Mouse (Mus musculus) C2C12 (cell line): ENCODE measurements around the gene Prkab2. TPM values are rescaled to one million over a fixed set of nuclear protein-coding genes. Genes with fewer than 3 reads are reported as not detected.

Experiments
- H3K27me3 ChIP-seq: one replicate; pipeline ENCODE4 v1.6.1; 2011; ENCODE audit not compliant: control insufficient read depth, insufficient read depth, insufficient read length
- H3K36me3 ChIP-seq: one replicate; pipeline ENCODE4 v1.6.1; 2011; ENCODE audit not compliant: control insufficient read depth, insufficient read depth
- H3K4me3 ChIP-seq: one replicate; pipeline ENCODE4 v1.5.1; 2011; ENCODE audit warnings: mild to moderate bottlenecking, control low read depth; ENCODE audit not compliant: poor library complexity, insufficient read depth, severe bottlenecking
- H3K79me2 ChIP-seq: one replicate; pipeline ENCODE4 v1.6.1; 2011; ENCODE audit not compliant: control insufficient read depth, insufficient read depth
- H3K79me3 ChIP-seq: one replicate; pipeline ENCODE4 v1.6.1; 2011; ENCODE audit warnings: low read depth, control low read depth
- H3ac ChIP-seq: one replicate; pipeline ENCODE3; 2011; ENCODE audit warnings: low read depth; ENCODE audit not compliant: control insufficient read depth, insufficient read length
- CEBPB ChIP-seq: IDR thresholded peaks from one replicate; pipeline ENCODE4 v1.6.1; 2011; ENCODE audit warnings: low read depth, mild to moderate bottlenecking, control low read depth, moderate library complexity
- CTCF ChIP-seq: IDR thresholded peaks from one replicate; pipeline ENCODE4 v1.5.1; 2011; ENCODE audit not compliant: control insufficient read depth, insufficient read depth, insufficient read length
- FOSL1 ChIP-seq: IDR thresholded peaks from one replicate; pipeline ENCODE4 v1.8.0; 2011; ENCODE audit warnings: mild to moderate bottlenecking, low read length; ENCODE audit not compliant: poor library complexity, insufficient read depth, severe bottlenecking
- MAX ChIP-seq: IDR thresholded peaks from one replicate; pipeline ENCODE4 v1.6.1; 2011; ENCODE audit warnings: mild to moderate bottlenecking, control low read depth
- MYOD1 ChIP-seq: IDR thresholded peaks from one replicate; pipeline ENCODE4 v1.6.1; 2011; ENCODE audit warnings: low read depth; ENCODE audit not compliant: control insufficient read depth, insufficient read length
- MYOG ChIP-seq: IDR thresholded peaks from one replicate; pipeline ENCODE4 v1.6.1; 2011; ENCODE audit not compliant: control insufficient read depth, insufficient read length; ENCODE audit errors: extremely low read depth
- USF1 ChIP-seq: IDR thresholded peaks from one replicate; pipeline ENCODE4 v1.6.1; 2011; ENCODE audit warnings: low read depth, mild to moderate bottlenecking, control low read depth, moderate library complexity
- polyA plus RNA-seq: library from polyadenylated mRNA; unstranded; fragments of >200 nt; fragmentation: generic; extraction: Trizol; gene quantifications from one replicate; pipeline ENCODE4 v1.2.1, GENCODE M21; 2012; ENCODE audit warnings: missing spikeins

The Prkab2 gene
- polyA plus RNA-seq, 1 experiment = 5.6 TPM

DNA sequence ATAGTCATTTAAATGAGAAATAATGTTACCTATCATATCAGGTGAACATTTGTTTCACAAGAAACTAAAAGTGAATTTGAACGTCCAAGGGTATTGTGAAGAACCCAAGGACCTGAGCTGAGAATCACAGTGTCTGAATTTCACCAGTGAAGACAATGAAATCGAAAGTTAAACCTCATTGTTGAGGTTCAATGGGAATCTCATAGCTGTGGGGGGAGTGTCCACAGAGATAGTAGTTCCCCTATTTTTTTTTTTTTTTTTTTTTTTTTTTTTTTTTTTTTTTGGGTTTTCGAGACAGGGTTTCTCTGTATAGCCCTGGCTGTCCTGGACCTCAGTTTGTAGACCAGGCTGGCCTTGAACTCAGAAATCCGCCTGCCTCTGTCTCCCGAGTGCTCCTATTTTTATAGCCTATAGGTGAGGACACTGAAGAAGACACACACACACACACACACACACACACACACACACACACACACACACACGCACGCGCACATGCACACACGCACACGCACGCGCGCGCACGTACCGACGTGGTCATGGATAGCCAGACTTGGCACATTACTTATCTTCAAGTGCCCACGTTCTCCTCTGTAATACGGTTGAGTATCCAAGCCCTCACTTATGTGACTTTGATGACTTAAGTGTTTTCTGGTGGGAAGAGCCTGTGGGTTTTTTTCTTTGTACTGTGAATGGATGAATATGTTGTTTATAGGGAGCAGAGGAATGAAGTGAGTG lies 40.7 kb upstream of the Prkab2 start:
- Histone ChIP-seq H3K79me3 (no peaks in the 10 kb centered on the region), H3ac (no peak overlapping the region), H3K27me3 (no peaks in the 10 kb centered on the region), H3K4me3 (no peak overlapping the region), H3K36me3 (no peaks in the 10 kb centered on the region), H3K79me2 (no peaks in the 10 kb centered on the region)
- no peak for TF ChIP-seq MYOG
- no peak for TF ChIP-seq USF1

DNA sequence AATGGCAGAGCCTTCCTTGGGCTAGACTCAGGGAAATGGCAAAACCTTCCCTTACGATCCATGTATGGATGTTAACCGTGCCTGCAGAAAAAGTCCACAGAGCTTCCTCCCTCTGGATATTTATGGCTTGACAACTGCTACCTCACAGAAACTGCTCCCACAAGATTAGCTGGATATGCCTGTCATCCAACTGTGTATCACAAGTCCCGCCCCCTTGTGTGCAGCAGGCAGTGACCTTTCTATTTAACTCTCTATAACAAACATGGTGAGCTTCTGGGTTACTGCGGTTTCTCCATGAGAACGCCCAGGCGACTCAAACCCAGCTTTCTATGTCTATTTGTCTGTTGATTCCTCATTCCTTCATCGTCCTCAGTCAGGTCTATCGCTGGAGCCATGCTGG lies 40.1 kb upstream of the Prkab2 start:
- Histone ChIP-seq H3K79me3 (no peaks in the 10 kb centered on the region), H3K79me2 (no peaks in the 10 kb centered on the region)
- TF ChIP-seq MAX (no peak), FOSL1 (no peak), CTCF (no peak), CEBPB (no peak), MYOG (no peak), MYOD1 (no peak), USF1 (no peak)

DNA sequence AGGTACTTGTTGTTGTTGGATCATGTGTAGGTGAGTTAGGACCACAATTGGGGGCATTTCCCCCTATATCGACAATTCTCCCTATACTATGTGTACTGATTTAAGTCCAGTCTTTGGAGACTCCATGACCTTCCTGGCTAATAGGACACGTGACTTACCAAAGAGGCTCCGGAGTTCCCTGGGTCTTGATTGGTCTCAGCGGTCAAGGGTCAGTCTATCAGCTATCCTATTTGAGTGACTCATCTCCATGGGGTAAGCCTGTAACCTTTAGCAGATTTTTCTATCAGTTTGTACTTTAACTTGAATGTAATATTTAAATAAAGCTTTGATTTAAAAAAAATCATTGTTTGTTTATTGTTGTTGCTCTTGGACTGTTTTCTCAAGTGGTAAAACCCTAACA lies 37.3 kb upstream of the Prkab2 start:
- H3K36me3 ChIP-seq = no peaks in the 10 kb centered on the region
- H3K79me3 ChIP-seq = no peaks in the 10 kb centered on the region
- no peaks in the 10 kb centered on the region for H3K79me2 ChIP-seq
- no peak for TF ChIP-seq USF1
- TF ChIP-seq MYOD1 = no peak
- TF ChIP-seq MYOG = no peak
- no peak for TF ChIP-seq CTCF
- TF ChIP-seq FOSL1 = no peak
- no peak for TF ChIP-seq MAX
- no peak for TF ChIP-seq CEBPB
- H3K4me3 ChIP-seq = no peak overlapping the region
- no peak overlapping the region for H3ac ChIP-seq
- H3K27me3 ChIP-seq = no peaks in the 10 kb centered on the region

More for the DNA sequence above, 40.1 kb upstream of the Prkab2 start:
- Histone ChIP-seq H3K27me3 (no peaks in the 10 kb centered on the region), H3K4me3 (no peak overlapping the region), H3K36me3 (no peaks in the 10 kb centered on the region), H3ac (no peak overlapping the region)

DNA sequence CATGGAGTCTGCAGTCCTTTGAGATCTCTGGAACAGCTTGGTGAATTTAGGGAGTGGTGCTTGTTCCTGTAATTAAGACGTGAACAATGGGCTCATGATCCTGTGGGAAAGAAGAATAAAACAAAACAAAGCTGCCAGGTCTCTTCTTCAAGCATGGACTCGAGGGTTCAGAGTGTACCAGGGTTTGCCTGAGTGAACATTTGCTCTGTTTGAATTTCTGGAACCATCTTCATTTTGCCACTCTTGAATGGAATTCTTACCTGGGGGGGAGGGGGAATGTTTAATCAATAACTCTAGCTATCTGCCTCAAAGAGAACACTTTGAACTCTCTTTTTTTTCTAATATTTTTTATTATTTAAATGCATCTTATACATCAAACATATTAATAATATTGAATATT lies 33.4 kb upstream of the Prkab2 start:
- no peaks in the 10 kb centered on the region for H3K79me3 ChIP-seq
- no peaks in the 10 kb centered on the region for H3K27me3 ChIP-seq
- H3ac ChIP-seq = no peak overlapping the region
- H3K79me2 ChIP-seq = no peaks in the 10 kb centered on the region
- no peak for TF ChIP-seq CTCF
- TF ChIP-seq MYOD1 = no peak
- TF ChIP-seq USF1 = no peak
- no peak for TF ChIP-seq MYOG
- TF ChIP-seq MAX = no peak
- TF ChIP-seq FOSL1 = no peak
- no peak for TF ChIP-seq CEBPB
- H3K4me3 ChIP-seq = no peak overlapping the region
- no peaks in the 10 kb centered on the region for H3K36me3 ChIP-seq

DNA sequence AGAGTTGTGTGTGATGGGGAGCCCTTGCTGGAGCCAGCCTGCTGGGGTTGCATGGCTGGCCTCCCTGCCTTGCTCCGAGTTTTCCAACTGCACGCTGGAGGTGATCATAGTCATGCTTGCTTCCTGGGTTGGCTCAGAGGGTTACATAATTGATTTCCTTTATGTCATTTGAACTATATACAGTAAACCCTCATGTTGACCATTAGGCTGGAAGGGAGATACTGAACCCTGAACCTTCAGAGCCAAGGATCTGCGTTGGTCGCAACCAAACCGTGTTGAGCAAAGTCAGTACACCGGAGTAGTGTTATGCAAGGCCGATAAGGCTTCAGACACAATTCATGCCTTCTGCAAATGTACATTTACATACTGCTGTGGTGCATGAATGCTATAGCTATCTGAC lies 30.1 kb upstream of the Prkab2 start:
- no peaks in the 10 kb centered on the region for H3K27me3 ChIP-seq
- H3K79me2 ChIP-seq = no peaks in the 10 kb centered on the region
- TF ChIP-seq MYOG (no peak), USF1 (no peak), FOSL1 (no peak), CEBPB (no peak), CTCF (no peak), MAX (no peak), MYOD1 (no peak)
- no peak overlapping the region for H3K4me3 ChIP-seq
- H3K79me3 ChIP-seq = no peaks in the 10 kb centered on the region
- H3ac ChIP-seq = no peak overlapping the region
- no peaks in the 10 kb centered on the region for H3K36me3 ChIP-seq

DNA sequence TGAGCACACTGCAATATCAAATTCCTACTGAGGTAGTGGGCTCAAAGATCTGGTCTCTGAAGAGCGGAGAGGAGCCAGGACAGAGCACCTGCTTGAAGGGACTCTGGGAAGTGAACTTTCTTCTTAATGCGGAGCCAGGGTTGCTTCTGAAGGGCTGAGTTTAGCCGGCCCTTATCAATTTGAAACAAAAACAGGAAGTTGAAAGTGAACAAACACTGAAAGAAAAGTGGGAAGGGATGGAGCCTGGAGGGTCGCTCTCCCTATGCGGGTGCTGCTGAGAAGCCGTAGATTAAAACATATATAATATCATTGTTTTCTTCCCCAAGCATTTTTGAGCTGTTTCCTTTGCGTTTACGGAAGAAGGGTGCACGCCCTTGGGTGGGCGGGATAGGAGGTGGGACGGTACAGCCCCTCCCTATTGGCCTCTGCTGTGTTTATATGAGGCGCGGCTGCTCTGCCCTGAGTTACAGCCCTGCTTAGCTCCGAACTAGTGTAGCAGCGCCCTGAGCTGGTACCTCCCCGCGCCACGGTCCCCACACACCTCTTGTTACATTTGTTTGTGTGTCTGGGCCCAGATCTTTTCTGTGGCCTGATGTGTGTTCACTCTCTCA lies 29.5 kb upstream of the Prkab2 start, which contains the start of gene Fmo5:
Gene Fmo5 (plus strand): TSS at position 414 of the 611 bp plus-strand sequence.
- no peaks in the 10 kb centered on the region for H3K79me3 ChIP-seq
- no peaks in the 10 kb centered on the region for H3K36me3 ChIP-seq
- TF ChIP-seq USF1 (no peak), MAX (no peak), CEBPB (no peak)
- H3K79me2 ChIP-seq = no peaks in the 10 kb centered on the region
- H3K27me3 ChIP-seq = no peaks in the 10 kb centered on the region
- no peak within 1 kb of the TSS for H3K4me3 ChIP-seq
- H3ac ChIP-seq = no peak within 1 kb of the TSS
